Mouse (Mus musculus): ENCODE data around the gene Slc39a11.

- TF ChIP-seq CTCF (IDR thresholded peaks at IDR 0.05; ENCODE audit: extremely low read depth, insufficient read length, insufficient replicate concordance, low read depth, low read length), result no peak
- TF ChIP-seq POLR2A (IDR thresholded peaks at IDR 0.05; ENCODE audit: low read depth, low read length), result no peak
These were observed 137.7 kb downstream of the Slc39a11 start for GRCm38 (mm10) chr11:113512150-113512549.

All from small intestine, adult 2 months (tissue).